Mouse (Mus musculus): ENCODE data around the gene Gm17334.
A peak's percentile ranks its signal among the peaks of the same experiment; 100 is the strongest.

- TF ChIP-seq CTCF (IDR thresholded peaks at IDR 0.05 in 2 of 3, conservative IDR thresholded peaks at IDR 0.05 in 1 of 3; ENCODE audit: control insufficient read depth in 1 of 3, insufficient read depth in 1 of 3, low read depth in 2 of 3, low read length in 3 of 3, poor library complexity in 1 of 3, severe bottlenecking in 1 of 3) (peak; percentile 78 to 98 (median 88)), ZNF384 (IDR thresholded peaks at IDR 0.05; ENCODE audit: low read depth, low read length) (0 out of 2 replicates have a peak, but pooled peaks have one; percentile 38), NELFE (IDR thresholded peaks at IDR 0.05; ENCODE audit: low read depth, low read length) (no peak), GATA1 (IDR thresholded peaks at IDR 0.05; ENCODE audit: low read depth, low read length) (no peak), GABPA (IDR thresholded peaks at IDR 0.05; ENCODE audit: low read depth, low read length) (no peak), TBP (IDR thresholded peaks at IDR 0.05; ENCODE audit: low read depth, low read length) (peak; percentile 66), ZKSCAN1 (IDR thresholded peaks at IDR 0.05; ENCODE audit: low read depth, low read length) (no peak; the same call in 1 of the 2 replicates), CHD2 (IDR thresholded peaks at IDR 0.05; ENCODE audit: low read length) (no peak)
Measured at GRCm38 (mm10) chr11:53736771-53737572, 36.0 kb downstream of the Gm17334 start.

All from MEL (cell line).